Mouse (Mus musculus) kidney, adult 8-10 months (tissue): ENCODE measurements at regions not wholly inside any gene's neighbourhood (a gene's known extent, or its start where the extent isn't known, plus 50 kb on each side); places are given as distances from the start of the nearest gene placed in this dataset.

Experiments used
- DNase-seq, 2 experiments: peaks; one replicate each; pipeline ENCODE4 v3.0.0; 2022

GRCm38 (mm10) chr13:85570886-85571527 lies 282.1 kb upstream of the Rasa1 start:
- DNase-seq: no peak

GRCm38 (mm10) chr13:85557821-85558220 lies 268.9 kb upstream of the Rasa1 start:
- DNase-seq: no peak

- DNase-seq: peak in 1 of 2 experiments; percentile 16
Measured at GRCm38 (mm10) chr13:85556101-85556853, 267.3 kb upstream of the Rasa1 start.

- no peak for DNase-seq
Measured at GRCm38 (mm10) chr13:85553072-85553471, 264.1 kb upstream of the Rasa1 start.

- DNase-seq: no peak
Measured at GRCm38 (mm10) chr13:85509671-85510070, 220.7 kb upstream of the Rasa1 start.

- no peak for DNase-seq
Measured at GRCm38 (mm10) chr13:85508552-85508951, 219.6 kb upstream of the Rasa1 start.

- no peak for DNase-seq
Measured at GRCm38 (mm10) chr13:85507374-85508101, 218.6 kb upstream of the Rasa1 start.

- no peak for DNase-seq
Measured at GRCm38 (mm10) chr13:85506875-85507274, 217.9 kb upstream of the Rasa1 start.

GRCm38 (mm10) chr13:85506030-85506429 lies 217.1 kb upstream of the Rasa1 start:
- no peak for DNase-seq

- DNase-seq: no peak
Measured at GRCm38 (mm10) chr13:85505046-85505445, 216.1 kb upstream of the Rasa1 start.

- DNase-seq: no peak
Measured at GRCm38 (mm10) chr13:85504001-85504400, 215.1 kb upstream of the Rasa1 start.

- no peak for DNase-seq
Measured at GRCm38 (mm10) chr13:85498696-85499095, 209.8 kb upstream of the Rasa1 start.

- no peak for DNase-seq
Measured at GRCm38 (mm10) chr13:85484790-85485189, 195.9 kb upstream of the Rasa1 start.

GRCm38 (mm10) chr13:85483348-85483747 lies 194.4 kb upstream of the Rasa1 start:
- no peak for DNase-seq

- DNase-seq: no peak
Measured at GRCm38 (mm10) chr13:85479405-85479804, 190.5 kb upstream of the Rasa1 start.

- no peak for DNase-seq
Measured at GRCm38 (mm10) chr13:85476274-85476846, 187.4 kb upstream of the Rasa1 start.

- no peak for DNase-seq
Measured at GRCm38 (mm10) chr13:85471340-85471739, 182.4 kb upstream of the Rasa1 start.

- DNase-seq: no peak
Measured at GRCm38 (mm10) chr13:85459387-85459786, 170.5 kb upstream of the Rasa1 start.

GRCm38 (mm10) chr13:85458611-85459010 lies 169.7 kb upstream of the Rasa1 start:
- no peak for DNase-seq

GRCm38 (mm10) chr13:85439581-85439980 lies 150.7 kb upstream of the Rasa1 start:
- DNase-seq: no peak

- no peak for DNase-seq
Measured at GRCm38 (mm10) chr13:85437875-85438274, 148.9 kb upstream of the Rasa1 start.

- no peak for DNase-seq
Measured at GRCm38 (mm10) chr13:85437009-85437408, 148.1 kb upstream of the Rasa1 start.

- no peak for DNase-seq
Measured at GRCm38 (mm10) chr13:85436254-85436653, 147.3 kb upstream of the Rasa1 start.
